Mouse (Mus musculus) kidney, postnatal 0 days (tissue): ENCODE measurements around the gene Tnpo2. TPM values are rescaled to one million over a fixed set of nuclear protein-coding genes. Genes with fewer than 3 reads are reported as not detected.

Experiments
- ATAC-seq: fragments of 200-750 bp; cut with Nextera tagmentation; replicated peaks from 2 replicates; pipeline ENCODE4 v1.8.0; 2017; ENCODE audit warnings: low read depth, moderate number of reproducible peaks, moderate TSS enrichment, moderate library complexity; ENCODE audit not compliant: low FRiP score
- DNase-seq: peaks from one replicate; pipeline ENCODE4 v3.0.0-alpha.2; 2016; ENCODE audit warnings: low spot score
- H3K27ac ChIP-seq: fragments of 300-500 bp; sonication (generic); 2 replicates; pipeline ENCODE4 v1.5.1; 2014; ENCODE audit warnings: mild to moderate bottlenecking
- H3K27me3 ChIP-seq: fragments of 300-500 bp; sonication (generic); 2 replicates; pipeline ENCODE4 v1.6.1; 2014; ENCODE audit warnings: low read length, mixed read lengths; ENCODE audit not compliant: insufficient read depth
- H3K36me3 ChIP-seq: fragments of 300-500 bp; sonication (generic); 2 replicates; pipeline ENCODE4 v1.6.1; 2014; ENCODE audit warnings: low read length, mixed read lengths; ENCODE audit not compliant: insufficient read depth
- H3K4me1 ChIP-seq: fragments of 300-500 bp; sonication (generic); replicated peaks from 2 replicates; pipeline ENCODE4 v1.6.1; 2014; ENCODE audit warnings: antibody characterized with exemption, low read length, mixed read lengths; ENCODE audit not compliant: insufficient read depth
- H3K4me2 ChIP-seq: fragments of 300-500 bp; sonication (generic); 2 replicates; pipeline ENCODE4 v1.6.1; 2014; ENCODE audit warnings: mild to moderate bottlenecking, low read length, moderate library complexity, mixed read lengths
- H3K4me3 ChIP-seq: fragments of 300-500 bp; sonication (generic); replicated peaks from 2 replicates; pipeline ENCODE4 v1.5.1; 2014; ENCODE audit warnings: low read depth, low read length
- H3K9ac ChIP-seq: fragments of 300-500 bp; sonication (generic); 2 replicates; pipeline ENCODE4 v1.6.1; 2014; ENCODE audit warnings: low read depth, low read length
- H3K9me3 ChIP-seq: fragments of 300-500 bp; sonication (generic); replicated peaks from 2 replicates; pipeline ENCODE4 v1.6.1; 2016; ENCODE audit warnings: low read length, inconsistent platforms, mixed read lengths
- CTCF ChIP-seq: IDR thresholded peaks from 2 replicates; pipeline ENCODE4 v1.5.1; 2016; ENCODE audit warnings: antibody characterized with exemption, low read depth, mild to moderate bottlenecking, moderate library complexity
- WGBS: fragments of 180-500 bp; shearing (Covaris S2); extraction: QIAGEN DNeasy Blood & Tissue Kit; methylation state at CpG from one replicate; pipeline ENCODE4 v1.1.7; 2014; 5-methylcytosine and 5-hydroxymethylcytosine counted together
- polyA plus RNA-seq: library from polyadenylated mRNA; unstranded; fragments of >200 nt; fragmentation: Nextera tagmentation; extraction: Ambion mirVana; gene quantifications from 2 replicates; pipeline ENCODE4 v1.2.1, GENCODE M21; 2015

Tnpo2 gene
- polyA plus RNA-seq, 1 experiment from 2014 or later: 19.0 TPM

GRCm38 (mm10) chr8:85023846-85024245, 12.9 kb upstream of the Tnpo2 start:
- Histone ChIP-seq H3K9me3 (no peaks in the 10 kb centered on the region), H3K4me3 (no peak overlapping the region), H3K4me1 (peaks cover 12% of the 10 kb centered on the region), H3K27ac (no peak overlapping the region), H3K27me3 (no peaks in the 10 kb centered on the region), H3K4me2 (peak overlapping the region; percentile 93; the same call in 1 of the 2 replicates), H3K9ac (no peak overlapping the region), H3K36me3 (peaks cover 21% of the 10 kb centered on the region)
- WGBS: 94% methylated on average over 3 of the region's 3 CpGs
- DNase-seq (no peak), ATAC-seq (no peak)
- no peak for TF ChIP-seq CTCF

GRCm38 (mm10) chr8:85025098-85025932, 11.4 kb upstream of the Tnpo2 start, which contains the start of gene Asna1:
TSS of gene Asna1 (minus strand) at chr8:85025281.
- Histone ChIP-seq H3K9ac (peak within 1 kb of the TSS; percentile 77), H3K9me3 (no peaks in the 10 kb centered on the region), H3K4me2 (peak within 1 kb of the TSS; percentile 93), H3K27me3 (no peaks in the 10 kb centered on the region), H3K4me1 (peaks cover 14% of the 10 kb centered on the region), H3K27ac (peak within 1 kb of the TSS; percentile 91), H3K4me3 (peak within 1 kb of the TSS; percentile 82), H3K36me3 (peaks cover 18% of the 10 kb centered on the region; the same call in 1 of the 2 replicates)
- DNase-seq: peak; percentile 99
- TF ChIP-seq CTCF: no peak
- peak; percentile 92 for ATAC-seq
- 5% methylated on average over 30 of the region's 30 CpGs for WGBS

- under 1% methylated on average over 70 of the region's 75 CpGs for WGBS
- Histone ChIP-seq H3K9ac (peak within 1 kb of the TSS; percentile 99), H3K36me3 (peaks cover 24% of the 10 kb centered on the region), H3K4me3 (peak within 1 kb of the TSS; percentile 98), H3K4me1 (peaks cover 14% of the 10 kb centered on the region), H3K4me2 (peak within 1 kb of the TSS; percentile 93), H3K27me3 (no peaks in the 10 kb centered on the region), H3K9me3 (no peaks in the 10 kb centered on the region), H3K27ac (peak within 1 kb of the TSS; percentile 91)
- peak; percentile 79 for ATAC-seq
- TF ChIP-seq CTCF: no peak
- peak; percentile 98 for DNase-seq
These were observed 9.8 kb upstream of the Tnpo2 start, which contains the start of gene Trir for GRCm38 (mm10) chr8:85026670-85027515. TSS of gene Trir (plus strand) at chr8:85026823.

- Histone ChIP-seq H3K9ac (peak overlapping the region; percentile 99), H3K27ac (peak overlapping the region; percentile 91), H3K36me3 (peaks cover 29% of the 10 kb centered on the region), H3K9me3 (no peaks in the 10 kb centered on the region), H3K27me3 (no peaks in the 10 kb centered on the region), H3K4me2 (peak overlapping the region; percentile 50), H3K4me1 (peaks cover 14% of the 10 kb centered on the region), H3K4me3 (peak overlapping the region; percentile 98)
- 1% methylated on average over 13 of the region's 13 CpGs for WGBS
- TF ChIP-seq CTCF: no peak
- no peak for ATAC-seq
- DNase-seq: no peak
These were observed 9.2 kb upstream of the Tnpo2 start for GRCm38 (mm10) chr8:85027516-85027855.

GRCm38 (mm10) chr8:85027922-85028321, 8.8 kb upstream of the Tnpo2 start:
- Histone ChIP-seq H3K27me3 (no peaks in the 10 kb centered on the region), H3K9me3 (no peaks in the 10 kb centered on the region), H3K27ac (no peak overlapping the region), H3K36me3 (peaks cover 29% of the 10 kb centered on the region), H3K4me3 (peak overlapping the region; percentile 98), H3K4me1 (peaks cover 14% of the 10 kb centered on the region), H3K4me2 (peak overlapping the region; percentile 50), H3K9ac (peak overlapping the region; percentile 99)
- ATAC-seq (no peak), DNase-seq (peak; percentile 17)
- 8% methylated on average over 2 of the region's 2 CpGs for WGBS
- no peak for TF ChIP-seq CTCF

GRCm38 (mm10) chr8:85029271-85029670, 7.4 kb upstream of the Tnpo2 start:
- no peaks in the 10 kb centered on the region for H3K27me3 ChIP-seq
- H3K4me1 ChIP-seq: peaks cover 12% of the 10 kb centered on the region
- H3K27ac ChIP-seq: no peak overlapping the region
- DNase-seq: no peak
- H3K36me3 ChIP-seq: peaks cover 26% of the 10 kb centered on the region
- H3K4me3 ChIP-seq: no peak overlapping the region
- no peak overlapping the region for H3K9ac ChIP-seq
- ATAC-seq: no peak
- 88% methylated on average over 14 of the region's 14 CpGs for WGBS
- H3K4me2 ChIP-seq: peak overlapping the region; percentile 50; the same call in 1 of the 2 replicates
- H3K9me3 ChIP-seq: no peaks in the 10 kb centered on the region
- TF ChIP-seq CTCF: no peak
